Mouse (Mus musculus): ENCODE measurements around the gene Josd2.

Gene Josd2

DNA sequence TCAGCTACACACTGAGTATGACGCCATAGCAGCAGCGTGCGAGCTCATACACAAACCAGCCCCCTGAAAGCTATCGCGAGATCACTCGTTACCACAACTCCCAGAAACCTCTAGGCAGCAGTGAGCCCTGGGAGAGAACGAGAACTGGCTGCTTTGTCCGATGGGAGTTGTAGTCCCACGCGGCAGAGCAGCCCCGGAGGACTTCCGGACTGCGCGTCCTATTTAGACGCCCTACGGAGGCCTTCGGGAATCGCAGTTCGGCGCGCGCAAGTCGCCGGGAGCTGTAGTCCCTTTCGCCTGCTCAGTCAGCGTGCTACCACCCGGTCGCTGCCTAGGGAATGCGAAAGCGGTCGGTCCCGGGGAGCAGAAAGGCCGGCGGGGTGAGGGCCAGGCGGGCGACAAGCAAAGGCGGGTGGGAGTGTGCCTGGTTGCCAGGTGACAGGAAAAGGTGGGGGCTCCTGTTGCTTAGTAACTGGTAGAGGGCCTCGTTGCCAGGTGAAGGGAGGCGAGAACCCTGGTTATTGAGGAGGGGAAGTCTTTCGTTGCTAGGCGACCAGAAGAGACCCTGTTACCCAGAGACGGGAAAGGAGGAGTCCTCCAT lies at the start of gene Josd2:
Josd2 (plus strand) TSS at position 170 of the 601 bp plus-strand sequence.
- WGBS: under 1% methylated on average over 42 of the region's 42 CpGs

DNA sequence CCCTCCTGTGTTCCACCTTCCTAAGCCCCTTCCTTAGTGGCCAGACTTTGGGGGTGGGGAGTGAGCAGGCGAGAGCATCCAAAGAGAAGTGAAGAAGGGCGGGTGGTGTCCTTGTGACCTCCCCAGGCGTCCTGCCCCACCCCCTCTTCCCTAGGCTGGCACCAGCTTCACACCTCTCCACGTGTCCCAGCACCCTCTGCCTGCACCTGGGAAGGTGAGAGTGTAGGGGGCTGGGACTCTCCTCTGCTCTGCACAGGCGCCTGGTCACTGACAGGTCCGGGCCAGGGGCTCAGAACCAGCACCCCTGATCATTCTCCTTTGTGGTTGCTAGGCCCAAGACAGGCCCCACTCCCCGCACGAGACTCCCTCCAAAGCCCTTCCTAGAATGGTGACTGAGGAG lies 40.1 kb upstream of the Josd2 start:
- 26% methylated on average over 8 of the region's 8 CpGs for WGBS

DNA sequence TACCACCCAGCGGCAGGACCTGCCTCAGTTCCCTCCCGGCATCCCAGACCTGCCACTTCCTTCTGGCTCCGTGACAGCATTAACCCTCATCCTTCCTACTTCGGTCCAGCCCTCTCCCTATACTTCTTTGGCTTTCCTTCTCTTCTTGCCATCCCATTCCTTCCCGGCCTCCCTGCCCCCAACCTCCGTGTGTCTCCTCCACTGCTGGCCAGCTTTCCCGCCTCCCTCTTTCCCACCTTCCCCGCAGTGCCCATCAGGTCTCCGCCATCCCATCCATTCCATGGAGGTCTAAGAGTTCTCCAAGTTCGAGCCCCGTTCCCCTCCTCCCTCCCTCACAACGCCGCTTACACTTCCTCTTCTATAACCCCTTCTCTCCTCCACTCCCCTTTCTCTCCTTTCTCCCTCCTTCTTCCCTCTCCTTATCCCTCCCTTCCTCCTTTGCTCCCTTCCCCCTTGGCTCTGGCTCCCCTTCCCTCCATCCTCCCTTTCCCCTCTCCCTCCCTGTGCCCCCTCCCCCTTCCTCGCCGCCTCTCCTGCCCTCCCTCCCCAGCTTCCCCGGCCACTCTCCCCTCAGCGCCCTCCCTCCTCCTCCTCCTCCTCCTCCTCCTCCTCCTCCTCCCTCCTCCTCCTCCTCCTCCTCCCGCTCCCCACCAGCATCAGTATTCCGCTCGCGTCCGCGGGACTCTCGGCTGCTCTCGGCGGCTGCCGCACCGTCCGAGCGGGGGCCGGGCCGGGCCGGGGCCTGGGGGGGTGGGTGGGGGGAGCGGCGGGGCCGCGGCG lies 39.4 kb upstream of the Josd2 start:
- 5% methylated on average over 16 of the region's 38 CpGs for whole genome bisulfite sequencing

DNA sequence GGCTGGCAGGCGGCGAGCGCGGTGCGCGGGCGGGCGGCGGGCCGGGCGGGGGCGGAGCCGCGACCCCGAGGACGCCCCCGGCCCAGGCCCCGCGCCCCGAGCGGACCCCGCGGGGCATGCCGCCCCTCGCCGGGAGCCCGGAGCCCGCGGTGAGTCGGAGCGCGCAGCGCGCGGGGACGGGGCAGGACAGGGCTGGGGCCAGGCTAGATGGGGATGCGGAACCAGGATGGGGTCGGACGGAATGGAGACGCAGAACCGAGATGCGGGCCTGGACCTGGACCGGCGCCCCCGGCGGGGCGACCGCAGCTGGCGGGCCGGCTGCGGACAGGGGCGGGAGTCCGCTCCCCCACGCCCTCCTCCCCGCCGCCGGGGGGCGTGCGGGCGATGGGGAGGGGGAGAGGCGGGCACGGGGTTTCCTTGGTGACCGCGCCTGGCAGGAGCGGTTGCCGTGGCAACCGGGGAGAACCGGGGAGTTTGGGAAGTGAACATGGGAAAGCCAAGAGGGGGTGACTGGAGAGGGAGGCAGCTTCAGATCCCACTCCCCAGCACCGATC lies 38.7 kb upstream of the Josd2 start, which contains the start of gene Lrrc4b:
Lrrc4b (plus strand) TSS at position 51 of the 554 bp plus-strand sequence.
- WGBS: 2% methylated on average over 67 of the region's 69 CpGs

DNA sequence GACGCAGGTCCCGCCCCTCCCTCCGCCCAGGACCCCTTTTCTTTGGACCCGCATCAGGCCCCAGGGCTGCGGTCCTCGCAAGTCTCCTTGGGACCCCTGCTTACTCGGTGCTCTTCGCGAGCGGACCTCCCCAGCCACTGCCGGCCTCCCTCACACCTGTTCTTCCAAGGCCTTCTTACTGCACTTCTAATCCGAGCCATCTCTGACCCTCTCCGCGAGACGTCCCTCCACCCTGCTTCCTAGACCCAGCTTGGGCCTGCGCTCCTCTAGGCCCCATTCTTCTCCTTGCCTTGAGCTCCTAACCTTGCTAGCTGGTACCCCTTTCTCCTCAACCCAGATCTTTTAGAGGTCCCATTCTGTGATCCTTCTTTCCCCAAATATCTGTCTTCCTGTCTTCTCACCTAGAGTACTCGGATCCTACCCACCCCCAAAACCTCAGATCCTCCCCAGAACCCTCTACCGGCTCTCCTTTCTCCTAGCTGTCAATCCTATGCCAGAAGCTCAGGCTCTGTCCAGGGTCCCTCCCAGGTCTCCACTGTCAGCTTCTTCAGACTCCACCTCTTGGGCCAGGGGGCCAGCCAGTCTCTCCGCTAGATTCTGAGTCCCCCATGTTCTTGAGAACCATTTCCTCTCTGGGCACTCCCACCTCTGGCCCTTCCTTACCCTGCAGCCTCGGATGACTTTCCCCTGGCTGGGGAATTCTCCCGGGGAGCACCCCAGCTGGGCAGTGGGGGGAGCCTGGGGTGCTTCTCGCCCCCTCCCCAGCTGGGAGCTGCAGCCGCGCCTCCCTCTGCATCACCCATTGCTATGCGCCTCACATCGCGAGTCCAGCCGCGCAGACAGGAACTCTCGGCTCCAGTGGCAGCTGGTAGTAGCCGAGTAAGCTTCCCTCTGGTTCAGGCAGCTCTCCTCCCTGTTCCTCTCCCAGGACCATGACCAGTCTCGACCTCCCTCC lies 38.0 kb upstream of the Josd2 start:
- 4% methylated on average over 32 of the region's 32 CpGs for WGBS

DNA sequence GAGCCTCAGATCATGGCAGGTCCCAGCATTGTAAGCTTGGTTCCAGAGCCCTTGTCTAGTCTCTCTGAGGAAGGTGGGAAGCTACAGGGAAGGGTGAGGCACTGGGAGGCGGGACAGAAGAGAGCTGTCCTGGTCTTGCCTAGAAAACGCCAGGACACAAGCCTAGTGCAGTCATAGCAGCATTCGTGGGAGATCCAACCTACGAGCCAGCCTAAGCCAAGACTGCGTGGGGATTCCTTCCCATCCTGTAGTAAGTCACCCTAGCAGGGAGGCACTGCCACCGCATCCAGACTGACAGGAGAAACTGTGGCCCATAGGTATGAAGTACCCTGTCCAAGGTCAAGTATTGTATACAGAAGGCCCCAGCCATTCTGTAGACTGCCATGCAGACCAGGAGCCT lies 35.2 kb upstream of the Josd2 start:
- WGBS: 53% methylated on average over 6 of the region's 6 CpGs

DNA sequence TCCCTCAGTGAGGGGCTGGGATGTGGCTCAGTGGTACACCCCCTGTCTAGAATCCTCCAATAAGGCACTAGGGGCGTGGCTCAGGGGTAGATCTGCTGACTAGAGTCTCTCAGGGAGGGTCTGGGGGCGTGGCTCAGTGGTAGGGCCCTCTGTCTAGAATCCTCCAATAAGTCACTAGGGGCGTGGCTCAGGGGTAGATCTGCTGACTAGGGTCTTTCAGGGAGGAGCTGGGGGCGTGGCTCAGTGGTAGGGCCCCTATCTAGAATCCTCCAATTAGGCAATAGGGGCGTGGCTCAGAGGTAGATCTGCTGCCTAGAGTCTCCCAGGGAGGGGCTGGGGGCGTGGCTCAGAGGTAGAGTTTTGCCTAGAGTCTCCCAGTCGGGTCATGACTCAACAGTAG lies 34.4 kb upstream of the Josd2 start:
- WGBS: 17% methylated on average over 7 of the region's 7 CpGs

DNA sequence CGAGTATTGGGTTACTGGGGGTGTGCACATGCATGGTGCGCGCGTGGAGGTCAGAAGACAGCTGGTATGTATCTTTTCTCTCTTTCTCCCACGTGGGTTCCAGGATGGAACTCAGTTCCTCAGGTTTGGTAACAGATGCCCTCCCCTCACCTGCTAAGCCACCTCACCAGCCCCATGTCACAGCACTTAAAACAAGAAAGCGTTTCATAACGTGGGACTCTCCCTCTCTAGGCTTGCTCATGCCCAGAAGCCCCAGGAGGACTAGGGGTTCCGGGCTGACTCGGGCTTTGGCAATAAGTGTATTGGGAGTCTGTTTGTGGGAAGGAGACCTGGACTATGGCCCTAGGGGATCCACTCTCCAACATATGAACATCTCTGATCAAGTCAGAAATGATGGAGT lies 33.7 kb upstream of the Josd2 start:
- WGBS: 79% methylated on average over 9 of the region's 9 CpGs

DNA sequence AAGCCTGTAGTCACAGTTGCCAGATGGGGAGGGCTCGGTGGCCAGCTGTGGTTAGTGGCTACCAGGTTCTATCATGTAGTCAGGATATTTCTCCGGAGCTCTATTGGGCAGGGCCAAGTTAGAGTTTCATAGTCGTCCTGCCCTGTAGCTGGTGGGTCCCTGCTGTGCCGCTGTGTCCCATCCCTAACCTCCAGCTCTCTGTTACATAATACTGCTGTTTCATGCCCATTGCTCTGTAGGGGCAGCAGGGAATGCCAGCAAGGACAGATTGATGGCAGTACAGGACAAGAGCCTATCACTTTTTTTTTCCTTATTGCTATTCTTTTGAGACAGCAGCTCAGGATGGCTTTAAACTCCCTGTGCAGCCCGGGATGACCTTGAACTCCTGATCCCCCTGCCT lies 32.0 kb upstream of the Josd2 start:
- 63% methylated on average over 5 of the region's 5 CpGs for WGBS

DNA sequence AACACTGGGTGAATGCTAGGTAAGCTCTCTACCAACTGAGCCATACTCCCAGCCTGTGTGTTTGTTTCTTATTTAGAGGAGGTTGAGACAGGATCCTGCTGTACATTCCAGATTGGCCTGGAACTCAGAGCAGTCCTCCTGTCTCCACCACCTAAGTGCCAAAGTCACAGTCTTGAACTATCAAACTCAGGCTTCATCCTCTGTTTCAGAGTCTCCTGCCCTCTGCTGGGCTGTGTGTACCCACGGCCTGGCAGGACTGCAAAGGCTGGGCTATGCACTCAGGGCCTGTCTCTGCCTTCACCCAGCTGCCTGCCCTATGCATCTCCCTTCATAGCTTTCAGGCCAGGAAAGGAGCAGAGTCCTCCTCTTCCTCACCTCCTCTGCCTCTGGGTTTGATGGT lies 31.5 kb upstream of the Josd2 start:
- 15% methylated on average over 1 of the region's 1 CpGs for WGBS

DNA sequence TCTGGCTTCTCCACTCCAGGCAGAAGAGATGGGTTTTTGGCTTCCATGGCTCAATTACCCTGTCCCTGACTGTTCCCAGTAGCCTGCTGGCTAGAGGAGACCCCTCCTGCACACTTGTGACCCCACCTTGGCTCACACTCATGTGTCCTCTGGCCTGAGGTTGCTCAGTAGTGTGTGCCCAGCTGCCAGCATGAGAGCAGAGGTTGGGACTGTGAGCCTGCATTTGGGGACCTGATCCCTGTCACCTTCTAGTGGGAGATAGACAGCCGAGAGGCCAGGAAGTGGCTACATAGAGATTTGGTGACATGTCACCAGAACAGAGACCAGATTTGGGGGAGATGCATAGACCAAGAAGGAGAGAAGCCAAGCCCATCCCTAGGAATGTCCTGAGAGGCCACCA lies 30.6 kb upstream of the Josd2 start:
- WGBS: 97% methylated on average over 1 of the region's 1 CpGs

DNA sequence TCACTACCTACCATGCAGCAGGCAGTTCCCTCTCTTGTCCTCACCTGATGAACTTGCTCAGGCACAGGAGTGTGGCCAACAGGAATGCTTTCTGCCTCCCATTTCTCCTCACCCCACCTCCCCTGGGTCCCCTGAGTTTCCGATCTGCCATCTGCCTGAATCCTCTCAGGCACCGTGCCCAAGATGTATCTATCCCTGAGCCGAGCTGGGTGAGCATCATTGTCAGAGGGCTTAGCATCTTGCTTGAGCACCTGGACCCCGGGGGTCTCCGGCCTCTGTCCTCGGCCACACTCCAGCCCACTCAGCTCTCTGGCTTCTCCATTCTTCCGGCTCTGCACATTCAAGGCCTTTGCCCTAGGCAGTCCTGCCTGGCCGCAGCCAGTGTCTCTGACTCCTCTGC lies 29.8 kb upstream of the Josd2 start:
- 52% methylated on average over 8 of the region's 8 CpGs for WGBS

DNA sequence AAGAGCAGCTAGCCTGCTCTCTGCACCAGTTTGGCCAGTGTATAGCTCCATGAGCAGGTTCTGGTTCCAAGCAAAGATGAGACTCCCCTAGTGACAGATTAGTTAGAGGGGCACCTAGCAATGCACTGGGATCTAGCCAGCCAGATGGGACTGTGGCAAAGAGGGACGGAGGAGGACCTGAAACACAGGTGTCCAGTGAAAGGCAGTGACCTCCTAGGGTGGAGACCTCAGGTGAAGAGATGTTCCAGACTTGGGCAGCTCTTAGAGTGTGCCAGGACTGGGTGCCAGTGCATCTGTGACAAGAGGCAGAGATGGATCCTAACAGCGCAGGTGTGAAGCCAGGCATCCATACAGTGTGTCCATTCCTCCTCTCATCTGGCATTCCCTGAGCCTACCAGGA lies 28.1 kb upstream of the Josd2 start:
- WGBS: 84% methylated on average over 2 of the region's 2 CpGs

DNA sequence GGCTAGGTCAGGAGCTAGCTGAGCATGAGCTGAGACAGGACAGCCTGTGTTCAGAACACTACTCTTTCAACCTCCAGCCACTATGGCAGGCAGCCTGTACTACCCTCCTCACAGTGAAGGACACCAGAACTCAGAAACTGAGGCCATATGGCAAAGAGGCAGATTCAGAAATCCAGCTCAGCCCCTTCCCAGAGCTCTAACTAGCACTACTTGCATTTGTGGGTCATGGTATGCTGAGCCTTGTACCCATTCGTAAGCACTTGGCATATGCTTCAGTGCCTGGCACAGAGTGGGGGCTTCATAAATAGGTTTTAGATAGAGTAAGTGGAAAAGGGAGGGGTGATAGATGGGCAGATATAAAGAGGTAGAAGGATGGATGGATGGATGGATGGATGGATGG lies 27.3 kb upstream of the Josd2 start:
- WGBS: 69% methylated on average over 1 of the region's 1 CpGs

DNA sequence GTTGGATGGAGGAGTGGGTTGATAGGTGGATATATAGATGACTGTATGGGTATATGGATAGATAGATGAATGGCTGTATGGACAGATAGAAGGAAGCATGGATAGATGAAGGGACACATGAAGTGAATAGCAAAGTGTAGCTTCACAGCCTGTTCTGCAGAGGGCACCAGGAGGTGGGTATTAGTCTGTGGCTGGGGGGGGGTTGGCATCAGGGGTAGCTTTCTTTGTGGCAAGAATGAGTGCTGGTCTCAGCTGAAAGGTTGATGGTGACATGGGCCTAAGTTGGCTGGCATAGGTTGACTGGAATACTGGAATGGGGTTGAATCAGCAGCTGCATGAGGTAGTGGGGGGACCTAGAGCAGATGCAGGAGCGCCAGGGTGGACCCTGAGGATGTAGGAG lies 26.6 kb upstream of the Josd2 start:
- 0% methylated on average over 1 of the region's 1 CpGs for WGBS

DNA sequence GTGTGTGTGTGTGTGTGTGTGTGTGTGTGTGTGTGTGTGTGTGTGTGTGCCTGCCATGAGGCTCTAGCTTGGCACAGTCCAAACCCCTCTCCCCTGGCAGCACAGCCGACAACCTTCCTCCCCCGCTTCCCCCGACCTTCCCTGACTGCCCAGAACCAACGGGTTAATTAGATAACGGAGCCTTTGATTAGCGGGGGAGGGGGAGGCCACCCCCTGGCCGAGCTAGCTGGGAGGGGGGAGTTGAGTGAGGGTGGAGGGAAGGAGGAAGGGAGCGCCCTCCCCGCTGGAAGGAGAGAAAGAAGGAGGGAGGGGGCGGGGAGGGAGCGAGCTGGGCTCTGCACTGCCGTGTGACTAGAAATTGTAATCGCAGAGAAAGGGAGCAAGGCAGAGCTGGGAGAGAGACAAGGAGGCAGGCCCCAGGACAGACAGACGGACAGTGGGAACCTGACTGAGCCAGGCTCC lies 26.1 kb upstream of the Josd2 start:
- whole genome bisulfite sequencing: 2% methylated on average over 14 of the region's 14 CpGs

DNA sequence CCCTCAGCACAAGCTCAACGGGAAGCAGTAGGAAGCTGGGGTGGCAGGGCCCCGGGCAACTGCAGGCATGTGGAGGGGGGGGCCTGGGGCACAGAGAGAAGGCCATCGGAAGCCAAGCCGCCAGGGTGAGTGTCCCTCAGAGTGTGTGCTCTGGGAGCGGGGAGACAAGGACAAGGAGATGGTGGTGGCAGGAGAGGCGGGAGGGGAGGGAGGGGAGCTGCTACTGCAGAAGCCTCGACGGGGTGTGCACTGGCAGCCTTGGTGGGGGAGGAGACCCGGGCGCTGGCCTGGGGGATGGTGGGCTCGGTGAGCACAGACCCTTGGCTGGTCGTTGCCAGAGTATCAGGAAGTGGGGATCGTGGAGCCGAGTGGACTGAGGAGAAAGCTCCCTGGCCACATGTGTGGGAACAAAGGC lies 25.4 kb upstream of the Josd2 start:
- under 1% methylated on average over 14 of the region's 14 CpGs for WGBS

DNA sequence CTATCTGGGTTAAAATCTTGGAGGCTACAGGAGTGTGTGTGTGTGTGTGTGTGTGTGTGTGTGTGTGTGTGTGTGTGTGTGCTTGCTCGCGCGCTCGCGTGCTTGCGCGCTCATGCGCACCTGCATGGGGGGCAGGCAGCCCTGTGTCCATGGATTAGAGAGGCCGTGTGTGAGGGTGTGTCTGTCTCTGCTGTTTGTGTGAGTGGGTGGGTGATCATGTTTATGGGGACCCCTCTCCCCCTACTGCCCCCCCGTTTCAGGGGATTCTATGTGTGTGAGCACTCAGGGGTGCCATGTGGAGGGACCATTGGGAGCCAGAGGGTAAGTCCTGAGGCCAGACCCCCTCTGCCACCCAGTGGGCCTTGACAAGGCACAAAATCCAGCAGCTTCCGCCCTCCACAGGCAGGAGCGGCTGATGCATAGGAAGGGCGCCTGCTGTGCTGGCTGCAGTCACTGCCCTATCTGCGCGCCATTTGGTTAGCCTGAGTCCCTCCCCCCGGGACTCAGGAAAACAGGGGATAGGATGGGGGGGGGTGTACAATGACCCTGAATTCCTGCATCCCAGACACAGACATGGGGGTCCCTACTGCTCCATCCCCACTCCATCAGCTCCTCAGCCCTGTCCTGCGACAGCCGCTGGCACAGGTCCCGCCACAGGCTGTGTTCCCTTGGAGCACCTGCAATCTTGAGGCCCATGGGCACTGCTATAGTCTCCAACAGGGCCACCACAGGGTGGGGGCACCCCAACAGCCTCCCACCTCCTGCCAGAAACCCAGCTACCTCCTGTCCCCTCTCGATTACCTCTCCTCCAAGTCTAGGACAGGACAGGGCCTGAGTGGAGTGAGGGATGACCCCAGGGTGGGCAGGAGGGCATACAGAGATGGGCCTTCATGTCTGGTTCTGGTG lies 24.3 kb upstream of the Josd2 start:
- 4% methylated on average over 20 of the region's 20 CpGs for WGBS

DNA sequence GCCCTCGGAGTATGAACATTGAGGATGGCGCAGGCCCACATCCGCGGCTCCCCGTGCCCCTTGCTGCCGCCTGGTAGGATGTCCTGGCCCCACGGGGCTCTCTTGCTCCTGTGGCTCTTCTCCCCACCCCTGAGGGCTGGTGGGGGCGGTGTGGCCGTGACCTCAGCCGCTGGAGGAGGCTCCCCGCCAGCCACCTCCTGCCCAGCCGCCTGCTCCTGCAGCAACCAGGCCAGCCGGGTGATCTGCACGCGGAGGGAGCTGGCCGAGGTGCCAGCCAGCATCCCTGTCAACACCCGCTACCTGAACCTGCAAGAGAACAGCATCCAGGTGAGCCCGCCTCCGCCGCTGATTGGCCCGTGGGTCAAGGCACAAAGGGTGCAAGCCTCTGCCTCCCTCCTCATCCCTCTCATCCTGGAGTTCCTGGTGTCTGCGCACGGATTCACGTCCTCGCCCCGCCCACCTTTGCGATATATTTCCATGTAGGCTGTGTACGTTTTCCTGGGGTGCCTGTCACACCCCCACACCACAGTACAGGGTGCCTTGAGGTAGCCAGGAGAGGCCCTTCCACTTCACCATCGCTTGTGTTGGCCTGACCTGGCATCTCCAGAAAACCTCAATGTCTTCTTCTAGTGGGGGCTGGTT lies 22.8 kb upstream of the Josd2 start:
- 16% methylated on average over 29 of the region's 29 CpGs for WGBS

DNA sequence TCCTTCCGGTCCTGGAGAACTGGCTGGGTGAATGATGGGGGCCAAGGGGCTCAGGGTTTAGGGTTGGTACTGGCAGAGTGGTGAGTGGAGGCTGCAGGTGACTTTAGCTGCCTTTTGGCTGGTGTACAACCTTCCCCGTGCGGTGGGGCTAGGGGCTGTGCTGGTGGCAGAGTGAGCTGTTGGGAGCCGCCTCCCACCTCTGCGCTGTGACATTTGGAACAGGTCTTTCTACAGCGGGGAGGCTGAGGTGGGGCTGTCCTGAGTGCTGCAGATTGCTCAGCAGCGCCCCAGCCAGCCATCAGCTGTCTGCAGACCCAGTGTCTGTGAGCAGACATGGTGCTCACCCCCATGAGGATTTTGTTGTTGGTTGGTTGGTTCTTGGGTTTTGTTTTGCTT lies 22.3 kb upstream of the Josd2 start:
- WGBS: 11% methylated on average over 7 of the region's 7 CpGs
